Mouse (Mus musculus) adrenal gland, postnatal 14 days (tissue): ENCODE results near the gene Rsph3b. TPM values are rescaled to one million over a fixed set of nuclear protein-coding genes. Genes with fewer than 3 reads are reported as not detected.

Experiments used
- DNase-seq: peaks from one replicate; pipeline ENCODE4 v3.0.0; 2021; ENCODE audit warnings: mixed read lengths
- microRNA-seq, 2 experiments: library from miRNA; unstranded; fragments of <30 nt; microRNA quantifications; one replicate each; pipeline ENCODE4 v1.2.0; 2021
- total RNA-seq: library from RNA; stranded (reverse); gene quantifications from 2 replicates; pipeline ENCODE4 v1.2.3, GENCODE M21; 2021

The Rsph3b gene
- total RNA-seq, 1 experiment from 2014 or later = 42.2 TPM

- no peak for DNase-seq
These were observed 82.9 kb downstream of the Rsph3b start for GRCm38 (mm10) chr17:6865580-6865979.

- DNase-seq = no peak
These were observed 83.6 kb downstream of the Rsph3b start for GRCm38 (mm10) chr17:6864869-6865268.

GRCm38 (mm10) chr17:6863521-6863920 lies 85.0 kb downstream of the Rsph3b start:
- peak; percentile 10 for DNase-seq

GRCm38 (mm10) chr17:6862040-6862780 lies 86.3 kb downstream of the Rsph3b start:
- DNase-seq = peak; percentile 8

GRCm38 (mm10) chr17:6861181-6862039 lies 87.1 kb downstream of the Rsph3b start:
- peak; percentile 45 for DNase-seq

- DNase-seq = no peak
These were observed 88.0 kb downstream of the Rsph3b start for GRCm38 (mm10) chr17:6860491-6860897.

GRCm38 (mm10) chr17:6860067-6860466 lies 88.4 kb downstream of the Rsph3b start:
- no peak for DNase-seq

Small RNA genes within 50 kb of the gene (microRNA-seq; reads per million reads assigned to microRNA genes)
- gene Mir692-1 = 0 reads per million in 2 experiments

Other genes with a start within 250 kb of the Rsph3b start
- gene Ezr, start 165.9 kb downstream of the Rsph3b start, total RNA-seq = 23.6 and 30.5 TPM in 2 replicates
- 14.2 and 14.7 TPM in 2 replicates for gene Tagap1, start 12.5 kb upstream of the Rsph3b start, total RNA-seq
- gene Rnaset2b, start 22.0 kb upstream of the Rsph3b start, total RNA-seq = 328 and 341 TPM in 2 replicates
- gene Gm49721, start 30.2 kb upstream of the Rsph3b start, total RNA-seq = 0.64 TPM in 1 of 2 replicates, not detected in the other
- gene Gm1604a, start 76.9 kb upstream of the Rsph3b start, total RNA-seq = not detected in 2 replicates
- gene Rps6ka2, start 221.4 kb upstream of the Rsph3b start, total RNA-seq = 11.4 and 12.9 TPM in 2 replicates